Mouse (Mus musculus) mouse trophoblast stem cell (cell line): ENCODE data around the gene Gm45208.

Experiments used
- in situ Hi-C, 2 experiments: fragments of 300-500 bp; cut with MseI, MboI; formaldehyde crosslinking; loops; 2 replicates in 1 of 2; 3 replicates in 1 of 2; pipeline ENCODE4 v1.15.1; 2025

Gene Gm45208

GRCm38 (mm10) chrX:7772766-7773165, 50.7 kb downstream of the Gm45208 start:
- in situ Hi-C loops = no loop called here

- in situ Hi-C loops = no loop called here
These were observed 53.6 kb downstream of the Gm45208 start for GRCm38 (mm10) chrX:7775501-7776205.

GRCm38 (mm10) chrX:7776329-7777082, 54.5 kb downstream of the Gm45208 start:
- in situ Hi-C loops = no loop called here

GRCm38 (mm10) chrX:7778450-7779244, 56.6 kb downstream of the Gm45208 start:
- in situ Hi-C loops = no loop called here

GRCm38 (mm10) chrX:7779294-7779693, 57.2 kb downstream of the Gm45208 start:
- in situ Hi-C loops = no loop called here
